Mouse (Mus musculus) common myeloid progenitor, adult 5-6 weeks (primary cell): ENCODE data around the gene Pof1b. TPM values are rescaled to one million over a fixed set of nuclear protein-coding genes. Genes with fewer than 3 reads are reported as not detected.

Source experiments
- ATAC-seq: replicated peaks from 2 replicates; pipeline ENCODE4 v1.8.0; 2016; ENCODE audit warnings: low read depth, mild to moderate bottlenecking, moderate TSS enrichment, inconsistent platforms; ENCODE audit not compliant: poor library complexity, severe bottlenecking
- total RNA-seq: library from RNA; stranded (forward); fragments of 200-1000, 187-1606 nt; gene quantifications from 2 replicates; pipeline ENCODE4 v1.2.3, GENCODE M21; 2017

Pof1b gene
- total RNA-seq = not detected in 2 replicates

DNA sequence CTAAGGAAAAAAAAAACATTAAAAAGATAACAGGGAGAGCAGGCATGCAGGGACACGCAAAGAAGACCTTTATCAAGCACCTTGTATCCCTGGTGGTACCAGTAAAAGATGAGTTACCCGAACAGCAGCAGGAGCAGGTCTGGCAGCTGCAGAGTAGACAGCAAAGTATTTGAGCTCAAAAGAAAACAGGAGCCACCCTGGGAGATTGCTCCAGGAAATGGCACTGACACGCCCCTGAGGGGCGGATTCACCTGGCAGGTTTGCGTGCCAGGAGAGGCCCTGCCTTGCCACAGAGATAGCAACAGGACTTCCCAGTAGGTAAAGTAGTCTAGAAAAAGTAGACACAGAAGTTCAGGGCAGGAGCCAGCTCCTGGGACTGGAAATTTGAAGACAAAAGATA is at the start of gene Pof1b:
TSS of gene Pof1b (minus strand) at position 144 of the 400 bp plus-strand sequence.
- no peak for ATAC-seq

DNA sequence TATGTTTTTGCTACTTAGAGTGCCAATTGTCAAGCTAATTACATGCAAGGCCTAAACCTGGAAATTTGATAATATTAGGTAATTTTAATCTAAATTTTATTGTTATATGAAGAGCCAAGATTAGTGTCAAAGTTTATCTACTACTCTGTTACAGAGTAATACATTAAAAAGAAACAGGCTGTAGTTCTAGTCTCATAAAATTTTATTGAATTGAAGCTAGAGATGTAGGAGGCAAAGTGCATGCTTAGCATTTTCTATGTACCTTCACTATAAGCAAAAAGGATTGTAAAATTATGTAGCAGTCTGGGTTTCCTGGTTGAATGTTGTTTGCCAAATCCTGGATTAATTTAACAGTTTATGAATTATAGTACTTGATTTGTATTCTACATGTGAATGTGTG is 18.1 kb upstream of the Pof1b start:
- no peak for ATAC-seq

DNA sequence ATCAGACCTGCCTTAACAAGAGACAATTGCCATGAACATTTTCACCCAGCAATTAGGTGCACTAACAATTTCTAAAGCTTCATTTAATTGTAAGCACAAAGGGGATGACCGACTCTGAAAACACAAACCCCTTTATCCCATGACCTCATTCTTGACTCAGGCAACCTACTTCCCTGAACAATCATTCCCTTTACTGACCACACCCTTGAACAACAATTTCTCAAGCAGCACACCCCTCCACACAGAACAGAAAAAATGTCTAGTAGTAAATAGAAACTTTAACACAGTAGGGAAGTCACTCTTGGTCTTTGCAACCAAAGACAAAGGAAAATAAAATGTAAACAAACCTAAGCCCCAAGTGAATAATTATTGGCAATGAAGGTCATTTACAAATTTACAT is 4.1 kb downstream of the Pof1b start:
- no peak for ATAC-seq

DNA sequence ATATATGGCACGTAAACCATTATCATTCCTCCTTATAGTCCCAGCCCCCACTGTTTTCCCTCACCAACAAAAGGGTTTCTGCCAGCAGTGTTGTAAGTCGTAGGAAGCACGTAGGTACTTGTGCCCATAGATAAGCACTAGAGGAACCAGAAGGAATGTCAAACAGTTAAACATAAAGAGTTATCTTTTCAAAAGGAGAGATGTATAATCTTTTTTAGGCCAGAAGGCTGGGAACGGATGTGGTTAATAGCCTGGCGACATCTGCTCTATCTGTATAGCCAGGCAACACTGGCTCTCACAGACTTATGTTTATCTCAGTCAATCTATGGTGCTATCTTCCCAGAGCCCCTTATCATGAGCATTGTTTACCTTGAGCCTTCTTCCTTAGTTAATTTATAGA is 17.8 kb downstream of the Pof1b start:
- ATAC-seq = peak; percentile 92

DNA sequence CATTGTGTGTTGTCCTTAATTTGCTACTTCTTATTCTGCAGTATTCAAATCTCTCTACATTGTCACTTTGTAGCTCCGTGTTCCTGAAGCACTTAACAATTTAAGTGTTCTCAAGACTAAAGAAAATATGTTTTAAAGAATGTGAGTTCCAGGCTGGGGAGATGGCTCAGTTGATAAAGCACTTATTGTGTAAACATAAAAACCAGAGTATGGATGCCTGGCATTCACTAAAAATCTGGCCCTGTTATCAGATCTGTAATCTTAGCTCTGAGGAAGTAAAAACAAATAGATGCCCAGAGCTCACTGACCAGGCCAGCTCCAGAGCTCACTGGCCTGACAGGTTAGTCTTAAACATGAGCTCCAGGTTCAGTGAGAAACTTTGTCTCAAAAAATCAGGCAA is 22.9 kb downstream of the Pof1b start:
- ATAC-seq = no peak

DNA sequence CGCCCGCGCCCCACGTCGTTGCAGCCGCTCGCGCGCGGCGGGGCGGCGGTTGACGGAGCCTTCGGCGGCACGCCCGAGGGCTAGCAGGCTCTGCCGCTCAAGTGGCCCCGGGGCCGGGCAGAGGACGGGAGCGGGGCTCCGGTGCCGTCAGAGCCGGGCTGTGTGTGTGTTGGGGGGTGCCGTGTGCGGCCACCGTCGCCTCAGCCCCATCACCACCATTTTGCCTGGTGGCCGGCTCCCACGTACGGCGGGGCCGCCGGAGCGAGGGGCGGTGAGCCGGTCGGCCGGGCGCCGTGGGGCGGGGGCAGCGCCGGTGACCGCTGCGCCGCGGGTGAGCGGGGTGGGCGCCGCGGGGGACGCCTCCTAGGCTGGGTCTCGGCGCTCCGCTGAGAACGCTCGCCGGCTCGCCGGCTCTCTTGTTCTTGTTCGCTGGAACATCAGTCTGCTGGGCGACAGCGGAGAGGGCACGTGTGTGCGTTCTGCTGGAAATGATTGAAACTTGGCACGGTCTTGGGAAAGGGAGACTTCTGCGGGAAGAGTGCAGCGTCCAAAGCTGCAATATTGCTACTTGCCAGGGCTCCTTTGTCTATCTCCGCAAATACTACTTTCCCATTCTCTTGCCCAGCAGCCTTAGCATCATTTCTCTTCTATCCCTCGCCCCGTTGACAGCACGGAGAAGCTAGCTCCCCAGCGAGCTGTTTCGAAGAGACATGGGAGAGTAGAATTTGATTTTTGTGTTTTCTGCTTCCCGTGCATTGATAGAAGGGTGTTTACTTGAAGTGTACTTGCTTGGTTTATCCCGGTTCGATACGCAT is 96.9 kb downstream of the Pof1b start:
- ATAC-seq = 0 out of 2 replicates have a peak, but pooled peaks have one; percentile 23

DNA sequence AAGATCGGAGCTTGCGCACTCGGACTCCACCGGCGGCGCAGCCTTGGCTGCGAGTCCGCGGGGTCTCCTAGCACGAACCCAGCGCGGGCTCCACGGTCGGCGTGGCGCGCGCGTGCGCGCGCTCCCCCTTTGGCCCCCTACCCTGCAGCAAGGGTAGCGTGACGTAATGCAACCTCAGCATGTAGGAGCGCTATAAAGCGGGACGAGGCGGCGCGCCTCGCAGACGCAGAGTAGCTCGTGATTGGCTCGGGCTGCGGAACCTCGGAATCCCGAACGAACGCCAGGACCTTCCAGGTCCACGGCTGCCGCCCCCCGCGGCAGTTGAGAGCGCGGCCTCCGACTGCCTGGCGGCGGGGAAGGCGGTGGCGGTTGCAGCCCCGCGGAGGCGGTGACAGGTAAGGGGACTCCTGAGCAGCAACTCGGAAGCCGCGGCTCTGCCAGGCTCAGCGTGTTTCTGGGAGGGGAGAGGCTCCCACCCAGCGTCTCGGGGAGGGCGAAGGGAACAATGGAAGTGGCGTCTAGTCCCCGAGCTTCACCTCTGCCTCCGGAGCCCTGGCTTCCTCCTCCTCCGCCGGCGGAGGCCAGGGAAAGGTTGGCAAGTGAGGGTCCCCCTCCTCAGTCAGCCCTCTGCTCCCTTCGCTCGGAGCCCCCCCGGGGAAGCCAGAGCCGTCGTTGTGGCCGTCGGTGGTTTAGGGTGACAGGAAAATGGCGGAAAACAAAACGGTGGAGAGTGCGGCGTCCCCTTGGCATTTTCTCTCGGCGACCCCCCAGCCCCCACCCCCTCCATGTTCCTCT is 97.7 kb downstream of the Pof1b start, which contains the start of gene Zfp711:
TSS of gene Zfp711 (plus strand) at position 16 of the 795 bp plus-strand sequence.
- peak; percentile 88 for ATAC-seq

Other genes with a start within 250 kb of the Pof1b start
- gene 2010106E10Rik, start 203.4 kb downstream of the Pof1b start, total RNA-seq = not detected in 2 replicates
- gene Zfp711, start 98.1 kb downstream of the Pof1b start, total RNA-seq = 0.55 and 1.4 TPM in 2 replicates